Mouse (Mus musculus): ENCODE data around the gene Gm4131.

- TF ChIP-seq CTCF (IDR thresholded peaks at IDR 0.05; ENCODE audit: low read depth) (peak; percentile 2; the same call in 1 of the 2 replicates), EP300 (IDR thresholded peaks at IDR 0.05; ENCODE audit: low read depth) (no peak)
Observed at GRCm38 (mm10) chr14:62555309-62555829, 11.4 kb downstream of the Gm4131 start, which contains the start of gene Fam124a.

Data from liver, postnatal 0 days (tissue).